Mouse (Mus musculus): Measurements from ENCODE around the gene Dhx58.

Dhx58 gene

GRCm38 (mm10) chr11:100703851-100704531 lies at the start of gene Dhx58:
Dhx58 (minus strand) TSS chr11:100704271.
- DNase-seq (ENCODE audit: low spot score) = no peak

GRCm38 (mm10) chr11:100752294-100752693 lies 48.2 kb upstream of the Dhx58 start:
- DNase-seq (ENCODE audit: low spot score) = no peak

GRCm38 (mm10) chr11:100750127-100750526 lies 46.1 kb upstream of the Dhx58 start:
- no peak for DNase-seq (ENCODE audit: low spot score)

- DNase-seq (ENCODE audit: low spot score) = no peak
Observed at GRCm38 (mm10) chr11:100749469-100749868, 45.4 kb upstream of the Dhx58 start.

- DNase-seq (ENCODE audit: low spot score) = no peak
Observed at GRCm38 (mm10) chr11:100748620-100749019, 44.5 kb upstream of the Dhx58 start.

DNA sequence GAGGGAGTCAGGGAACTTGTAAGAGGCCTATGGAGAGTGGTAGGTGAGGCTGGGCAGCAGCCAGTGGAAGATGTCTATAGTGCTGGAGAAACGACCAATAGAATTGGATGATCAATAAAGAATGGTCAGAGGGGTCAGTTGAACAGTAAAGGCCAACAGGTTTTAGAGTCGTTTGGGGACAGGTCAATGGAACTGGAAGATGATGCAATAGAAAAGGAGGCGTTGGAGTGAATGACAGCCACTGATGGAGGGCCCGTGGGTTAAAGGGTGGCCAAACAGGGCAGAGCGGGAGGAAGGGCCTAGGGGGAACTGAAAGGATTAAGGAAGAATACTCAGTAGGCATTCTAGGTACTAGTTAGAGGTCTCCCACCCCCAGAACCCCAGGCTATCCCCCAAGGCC lies 43.0 kb upstream of the Dhx58 start:
- no peak for DNase-seq (ENCODE audit: low spot score)

DNA sequence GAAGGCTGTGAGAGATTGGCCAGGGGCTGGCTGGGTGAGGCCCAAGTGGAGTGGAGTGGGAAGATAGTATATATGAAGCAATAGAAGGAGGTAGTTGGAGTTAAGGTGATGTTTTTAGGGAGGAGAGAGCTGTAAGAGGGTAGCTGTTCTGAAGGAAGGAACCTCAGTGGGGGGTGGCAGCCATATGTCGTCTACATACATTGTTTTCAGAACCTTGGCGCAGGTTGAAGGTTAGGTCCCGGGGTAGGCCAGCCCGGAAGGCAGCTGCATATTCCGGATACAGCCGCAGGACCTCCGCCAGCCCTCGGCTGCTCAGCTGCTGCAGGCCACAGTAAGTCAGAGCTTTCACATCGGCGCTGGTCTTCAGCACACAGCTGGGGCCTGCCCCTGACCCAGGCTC lies 42.5 kb upstream of the Dhx58 start:
- no peak for DNase-seq (ENCODE audit: low spot score)

- no peak for DNase-seq (ENCODE audit: low spot score)
Observed at GRCm38 (mm10) chr11:100745085-100745484, 41.0 kb upstream of the Dhx58 start.

GRCm38 (mm10) chr11:100741348-100741747 lies 37.3 kb upstream of the Dhx58 start:
- DNase-seq (ENCODE audit: low spot score) = no peak

DNA sequence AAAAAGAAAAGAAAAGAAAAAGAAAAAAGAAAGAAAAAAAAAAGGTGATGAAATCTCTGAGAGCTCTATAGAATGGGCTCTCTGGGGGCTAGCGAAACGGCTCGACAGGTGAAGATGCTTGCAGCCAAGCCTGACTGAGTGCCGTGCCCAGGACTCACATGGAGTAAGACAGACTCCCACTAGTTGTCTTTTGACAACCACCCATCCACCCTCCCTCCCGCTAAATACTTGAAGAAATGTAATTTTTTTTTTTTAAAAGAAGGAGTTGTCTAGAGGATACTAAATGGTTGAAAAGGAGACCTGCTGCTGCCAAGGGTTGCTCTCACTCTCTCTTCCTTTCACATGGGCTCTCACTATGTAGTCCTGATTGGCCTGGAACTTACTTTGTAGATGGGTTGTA lies 34.7 kb upstream of the Dhx58 start:
- DNase-seq (ENCODE audit: low spot score) = no peak

DNA sequence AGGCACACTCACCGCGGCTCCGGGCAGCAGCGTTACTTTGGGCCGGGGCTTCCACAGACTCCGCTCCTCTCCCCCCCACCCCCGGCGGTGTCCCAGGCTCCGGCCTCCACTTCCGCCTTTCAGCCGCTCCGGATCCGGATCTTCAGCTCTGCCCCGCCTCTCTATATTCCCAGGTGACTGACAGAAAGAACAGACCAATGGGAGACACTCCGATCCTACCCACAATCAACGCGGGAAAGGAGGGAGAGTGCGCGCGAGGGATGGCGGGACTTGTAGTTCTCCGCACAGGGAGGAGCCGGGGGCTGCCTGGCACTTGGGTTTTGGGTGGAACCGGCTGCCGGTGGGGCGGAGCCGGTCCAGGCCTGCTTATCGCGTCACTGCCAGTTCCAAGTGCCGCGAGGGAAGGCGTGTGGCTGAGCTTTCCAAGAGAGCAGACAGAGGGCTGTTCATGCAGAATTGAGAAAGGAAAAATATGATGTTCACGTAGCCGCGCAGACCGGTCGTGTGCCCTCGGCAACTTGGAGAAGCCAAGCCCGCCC lies 34.1 kb upstream of the Dhx58 start, which contains the start of gene Rab5c:
TSS of gene Rab5c (minus strand) at position 150 of the 539 bp plus-strand sequence.
- DNase-seq (ENCODE audit: low spot score) = peak; percentile 91

DNA sequence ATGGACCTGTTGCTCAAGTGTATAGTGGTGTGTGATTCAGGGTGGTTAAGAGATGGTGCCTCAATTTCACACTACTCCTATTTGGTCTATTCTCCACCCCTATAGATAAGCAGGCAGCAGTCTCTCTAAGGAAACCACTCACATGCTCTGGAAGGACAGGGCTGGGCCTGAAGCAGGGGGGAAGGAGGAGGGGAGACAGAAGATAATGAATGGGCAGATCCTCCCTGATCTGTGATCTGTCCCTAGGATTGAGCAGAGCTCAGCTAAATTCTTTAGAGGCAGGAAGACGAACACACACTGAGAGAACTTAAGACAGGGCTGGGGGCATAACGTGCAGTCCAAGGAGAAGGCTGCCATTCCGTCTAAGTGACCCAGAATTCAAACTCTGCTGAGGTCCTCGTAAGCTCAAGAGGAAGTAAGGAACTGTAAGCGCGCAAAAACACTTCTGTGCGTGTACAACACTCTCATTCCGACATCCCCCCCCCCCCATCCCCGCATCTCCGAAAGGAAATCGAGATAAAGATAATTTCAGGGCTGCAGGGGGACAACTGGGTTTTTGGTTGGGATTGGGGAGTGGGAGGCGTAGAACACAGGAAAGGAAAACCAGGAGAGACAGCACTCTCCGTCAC lies 33.1 kb upstream of the Dhx58 start:
- no peak for DNase-seq (ENCODE audit: low spot score)

DNA sequence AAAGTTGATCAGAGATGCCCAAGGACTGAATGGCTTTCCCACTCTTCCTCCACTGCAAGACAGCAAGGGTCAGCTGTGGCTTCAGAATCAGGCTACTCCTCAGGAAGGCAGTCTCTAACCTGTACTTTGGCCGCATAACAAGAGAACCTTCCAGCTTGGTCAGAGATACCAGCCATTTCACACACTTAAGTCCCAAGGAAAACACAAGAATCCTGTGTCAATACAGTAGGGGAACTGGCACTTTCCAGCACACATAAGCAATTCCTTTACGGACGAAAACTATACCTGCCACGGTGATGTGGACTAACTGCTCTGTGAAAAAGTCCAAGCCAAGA lies 32.6 kb upstream of the Dhx58 start:
- no peak for DNase-seq (ENCODE audit: low spot score)

GRCm38 (mm10) chr11:100735954-100736745 lies 32.1 kb upstream of the Dhx58 start:
- no peak for DNase-seq (ENCODE audit: low spot score)

DNA sequence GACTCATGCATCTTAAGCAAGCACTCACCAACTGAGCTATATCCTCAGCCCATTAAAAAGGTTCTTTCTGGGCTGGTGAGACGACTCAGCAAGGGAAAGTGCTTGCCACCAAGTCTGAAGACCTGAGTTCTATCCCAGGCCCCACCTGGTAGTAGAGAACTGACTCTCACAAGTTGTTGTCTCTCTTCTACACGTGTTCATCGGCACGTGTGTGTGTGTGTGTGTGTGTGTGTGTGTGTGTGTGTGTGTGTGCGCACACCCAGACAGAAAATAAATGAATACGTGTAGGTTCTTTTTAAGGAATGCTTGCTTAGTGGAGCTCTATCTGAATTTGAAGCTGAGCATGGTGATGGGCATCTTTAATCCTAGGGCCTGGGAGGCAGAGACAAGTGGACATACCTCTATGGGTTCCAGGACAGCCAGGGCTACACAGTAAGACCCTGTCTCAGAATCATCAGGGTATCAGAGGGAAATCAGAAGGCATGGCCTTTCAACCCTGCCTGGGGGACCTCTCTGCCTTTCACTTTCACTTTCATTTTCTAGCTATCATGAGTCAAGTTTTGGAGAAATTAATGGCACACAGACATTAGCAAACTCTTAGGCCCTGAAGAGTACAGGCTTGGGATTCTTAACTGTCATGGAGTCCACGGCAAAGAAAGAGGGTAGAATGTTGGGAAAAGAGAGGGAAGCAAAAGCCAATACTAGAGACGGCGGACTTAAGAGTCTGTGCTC lies 31.2 kb upstream of the Dhx58 start:
- DNase-seq (ENCODE audit: low spot score) = no peak

DNA sequence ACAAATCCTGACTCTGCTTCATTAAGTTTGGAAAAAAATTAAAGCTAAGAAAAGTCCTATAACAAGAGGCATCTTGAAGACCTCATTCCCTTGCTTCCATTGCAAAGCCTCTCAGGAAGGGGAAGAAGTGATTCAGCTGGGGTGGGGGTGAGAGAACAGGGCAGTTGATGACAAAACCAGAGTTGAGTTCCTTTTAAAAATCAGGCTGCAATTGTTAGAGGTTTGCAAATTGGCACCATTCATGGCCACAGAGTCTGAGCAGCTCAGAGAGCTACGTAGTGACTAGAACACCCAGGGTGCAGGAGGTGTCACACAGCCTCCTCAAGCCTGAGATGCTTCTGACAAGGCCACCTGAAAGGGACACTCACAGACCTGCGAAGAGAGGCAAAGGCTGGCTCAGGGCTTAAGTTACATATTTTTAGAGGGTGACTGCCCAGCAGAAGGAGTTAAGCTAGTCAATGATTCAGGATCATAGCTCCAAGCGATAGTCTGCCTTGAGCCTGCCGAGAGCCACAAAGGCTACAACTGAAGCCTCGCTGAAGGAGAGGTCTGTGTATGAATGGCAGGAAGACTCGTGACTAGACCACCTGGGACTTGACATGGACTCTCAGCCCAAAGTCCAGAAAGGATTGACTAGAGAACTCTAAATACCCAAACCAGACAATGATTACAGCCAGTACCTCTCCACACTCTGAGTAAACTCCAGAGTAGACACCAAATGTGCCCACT lies 26.6 kb upstream of the Dhx58 start:
- no peak for DNase-seq (ENCODE audit: low spot score)

GRCm38 (mm10) chr11:100729976-100730375 lies 25.9 kb upstream of the Dhx58 start:
- no peak for DNase-seq (ENCODE audit: low spot score)

DNA sequence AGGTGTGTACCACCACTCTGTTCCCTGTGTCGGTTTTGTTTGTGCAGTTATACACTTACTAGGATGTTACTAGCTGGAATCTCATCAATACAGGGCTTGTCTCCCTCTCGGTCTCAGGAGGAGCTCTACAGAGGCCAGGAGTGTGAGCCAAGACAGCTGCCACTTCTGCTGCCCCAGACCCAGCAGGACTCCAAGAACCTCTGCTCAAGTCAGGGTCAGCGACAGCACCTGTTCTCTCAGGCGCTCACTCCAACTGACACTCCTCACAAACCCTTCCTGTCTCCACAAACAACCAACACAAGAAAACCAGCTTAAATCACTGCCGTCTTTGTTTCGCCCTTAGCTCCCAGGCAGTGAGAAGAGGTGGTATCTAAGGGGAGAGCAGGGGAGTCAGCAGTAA lies 24.5 kb upstream of the Dhx58 start:
- no peak for DNase-seq (ENCODE audit: low spot score)

DNA sequence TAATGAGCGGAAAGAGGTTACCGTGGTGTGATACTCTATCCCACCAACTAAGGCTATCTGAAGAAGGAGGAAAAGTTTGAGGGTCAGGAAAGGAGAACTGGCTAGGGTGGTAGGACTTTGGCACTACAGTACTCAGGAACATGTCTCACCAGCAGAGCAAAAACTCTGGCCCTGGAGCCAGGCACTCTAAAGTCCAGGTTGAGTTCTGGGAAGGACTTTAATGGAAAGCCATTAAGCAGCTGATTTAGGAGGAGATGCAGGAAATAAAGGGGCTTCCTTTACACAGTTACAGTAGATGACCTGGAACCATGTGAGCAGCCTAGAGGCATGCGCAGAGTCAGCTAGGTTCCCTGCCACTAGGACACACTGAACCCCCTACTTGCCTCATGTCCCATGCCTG lies 23.1 kb upstream of the Dhx58 start:
- DNase-seq (ENCODE audit: low spot score) = no peak

GRCm38 (mm10) chr11:100724919-100725512 lies 20.9 kb upstream of the Dhx58 start:
- DNase-seq (ENCODE audit: low spot score) = no peak

DNA sequence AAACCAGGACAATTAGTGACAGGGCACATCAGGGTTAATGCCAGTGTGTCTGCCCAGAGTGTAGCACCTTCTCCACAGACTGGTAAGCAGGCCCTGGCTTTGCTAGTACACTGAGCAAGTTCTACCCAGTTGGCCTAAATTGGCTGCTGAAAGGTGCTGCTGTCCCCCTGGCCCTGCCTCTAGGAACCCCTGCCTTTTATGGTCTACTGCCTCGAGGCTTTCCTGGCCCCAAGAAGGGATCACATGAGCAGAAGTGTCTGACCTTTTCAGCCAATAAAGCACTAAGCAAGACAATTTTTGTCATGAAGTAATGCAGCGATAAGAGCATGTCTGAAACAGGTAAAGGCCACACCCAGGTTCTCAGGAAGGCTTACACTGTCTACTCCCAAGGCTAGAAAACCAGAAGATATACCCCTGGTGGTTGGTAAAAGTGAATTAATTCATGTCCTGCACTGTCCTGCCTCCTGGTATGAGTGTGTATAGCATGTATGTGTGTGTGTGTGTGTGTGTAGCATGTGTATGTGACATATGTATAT lies 18.5 kb upstream of the Dhx58 start:
- DNase-seq (ENCODE audit: low spot score) = no peak

All from urinary bladder, postnatal 10 days (tissue).